Mouse (Mus musculus): ENCODE results near the gene Tmem202.
A peak's percentile ranks its signal among the peaks of the same experiment; 100 is the strongest.

- TF ChIP-seq ZKSCAN1 (IDR thresholded peaks at IDR 0.05; ENCODE audit: borderline replicate concordance, low read depth, low read length) (no peak), POLR2A (IDR thresholded peaks at IDR 0.05; ENCODE audit: low read depth, low read length) (peak; percentile 91)
Observed at GRCm38 (mm10) chr9:59486549-59487065, 53.0 kb downstream of the Tmem202 start, which contains the start of gene Arih1.
